Mouse (Mus musculus): ENCODE results near the gene Galns. TPM values are rescaled to one million over a fixed set of nuclear protein-coding genes. Genes with fewer than 3 reads are reported as not detected.

Galns gene
- polyA plus RNA-seq, 1 experiment from 2014 or later = 4.5 TPM

DNA sequence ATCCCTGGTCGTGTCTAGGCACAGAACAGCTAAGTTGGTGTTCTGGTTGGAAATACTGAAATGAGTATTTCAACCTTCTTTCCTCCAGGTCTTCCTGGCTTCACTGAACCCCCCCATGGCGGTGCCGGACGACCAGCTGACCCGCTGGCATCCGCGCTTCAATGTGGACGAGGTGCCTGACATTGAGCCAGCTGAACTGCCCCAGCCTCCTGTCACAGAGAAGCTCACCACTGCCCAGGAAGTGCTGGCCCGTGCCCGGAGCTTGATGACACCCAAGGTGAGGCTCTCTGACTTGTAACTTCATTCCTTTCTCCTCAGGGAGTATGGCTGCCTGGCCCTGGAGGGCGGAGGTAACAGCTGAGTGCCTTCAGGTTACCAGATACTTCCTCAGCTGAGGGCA lies 40.1 kb downstream of the Galns start:
- no peak overlapping the region for H3K4me3 ChIP-seq (ENCODE audit: low read depth, low read length)
- ATAC-seq (replicated peaks; ENCODE audit: low FRiP score) (no peak), DNase-seq (ENCODE audit: low spot score) (no peak)
- 93% methylated on average over 11 of the region's 11 CpGs for whole genome bisulfite sequencing
- H3K36me3 ChIP-seq (ENCODE audit: control insufficient read depth, insufficient read depth, low read length) = peaks cover 24% of the 10 kb centered on the region
- no peak overlapping the region for H3K27ac ChIP-seq (ENCODE audit: low read depth, low read length)
- no peaks in the 10 kb centered on the region for H3K27me3 ChIP-seq (ENCODE audit: control insufficient read depth, insufficient read depth, low read length)
- H3K9me3 ChIP-seq (ENCODE audit: control insufficient read depth, low read length) = no peaks in the 10 kb centered on the region
- H3K9ac ChIP-seq (ENCODE audit: low read length) = no peak overlapping the region
- peaks cover 26% of the 10 kb centered on the region; the same call in 1 of the 2 replicates for H3K4me1 ChIP-seq (replicated peaks; ENCODE audit: control insufficient read depth, insufficient read depth, low read length)
- H3K4me2 ChIP-seq (ENCODE audit: low read depth, low read length, severe bottlenecking) = no peak overlapping the region

DNA sequence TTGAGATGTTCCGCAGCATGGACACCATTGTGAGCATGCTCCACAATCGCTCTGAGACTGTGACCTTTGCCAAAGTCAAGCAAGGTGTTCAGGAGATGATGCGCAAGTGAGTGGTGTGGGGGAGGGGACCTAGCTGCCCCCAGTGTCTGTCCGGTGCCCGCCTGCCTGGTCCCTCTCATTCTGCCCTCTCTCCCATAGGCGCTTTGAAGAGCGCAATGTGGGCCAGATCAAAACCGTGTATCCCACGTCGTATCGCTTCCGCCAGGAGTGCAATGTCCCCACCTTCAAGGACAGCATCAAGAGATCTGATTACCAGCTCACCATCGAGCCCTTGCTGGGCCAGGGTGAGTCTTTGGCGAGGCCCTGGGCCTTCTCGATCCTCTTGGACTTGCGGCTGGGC lies 41.3 kb downstream of the Galns start:
- no peaks in the 10 kb centered on the region for H3K27me3 ChIP-seq (ENCODE audit: control insufficient read depth, insufficient read depth, low read length)
- 0 out of 2 replicates have a peak overlapping the region, but pooled peaks have one; percentile 88 for H3K4me2 ChIP-seq (ENCODE audit: low read depth, low read length, severe bottlenecking)
- 96% methylated on average over 16 of the region's 16 CpGs for WGBS
- DNase-seq (ENCODE audit: low spot score) (no peak), ATAC-seq (replicated peaks; ENCODE audit: low FRiP score) (no peak)
- H3K9me3 ChIP-seq (ENCODE audit: control insufficient read depth, low read length) = no peaks in the 10 kb centered on the region
- peaks cover 24% of the 10 kb centered on the region for H3K36me3 ChIP-seq (ENCODE audit: control insufficient read depth, insufficient read depth, low read length)
- H3K4me1 ChIP-seq (replicated peaks; ENCODE audit: control insufficient read depth, insufficient read depth, low read length) = peaks cover 20% of the 10 kb centered on the region; the same call in 1 of the 2 replicates
- no peak overlapping the region for H3K4me3 ChIP-seq (ENCODE audit: low read depth, low read length)
- no peak overlapping the region for H3K27ac ChIP-seq (ENCODE audit: low read depth, low read length)
- H3K9ac ChIP-seq (ENCODE audit: low read length) = no peak overlapping the region

DNA sequence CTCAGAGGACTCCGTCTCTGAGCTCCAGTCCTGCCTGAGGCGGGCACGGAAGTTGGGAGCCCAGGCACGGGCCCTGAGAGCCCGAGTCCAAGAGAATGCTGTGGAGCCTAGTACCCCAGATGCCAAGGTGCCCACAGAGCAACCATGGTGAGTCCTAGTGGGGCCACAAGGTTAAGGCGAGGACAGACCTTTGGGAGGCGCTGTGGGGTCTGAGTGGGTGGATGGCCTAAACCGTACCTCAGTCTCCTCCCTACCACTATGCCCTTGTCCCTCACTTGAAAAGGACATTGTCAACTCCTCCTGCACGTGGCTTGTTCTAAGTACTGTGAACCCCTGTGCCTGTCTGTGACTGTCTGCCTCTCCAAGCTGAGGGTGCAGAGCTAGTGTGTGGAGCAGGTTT lies 41.9 kb downstream of the Galns start:
- Histone ChIP-seq H3K9ac (ENCODE audit: low read length) (peak overlapping the region; percentile 94), H3K9me3 (ENCODE audit: control insufficient read depth, low read length) (no peaks in the 10 kb centered on the region), H3K27me3 (ENCODE audit: control insufficient read depth, insufficient read depth, low read length) (no peaks in the 10 kb centered on the region), H3K4me2 (ENCODE audit: low read depth, low read length, severe bottlenecking) (peak overlapping the region; percentile 88), H3K4me1 (replicated peaks; ENCODE audit: control insufficient read depth, insufficient read depth, low read length) (peaks cover 17% of the 10 kb centered on the region; the same call in 1 of the 2 replicates), H3K27ac (ENCODE audit: low read depth, low read length) (no peak overlapping the region), H3K4me3 (ENCODE audit: low read depth, low read length) (peak overlapping the region; percentile 83), H3K36me3 (ENCODE audit: control insufficient read depth, insufficient read depth, low read length) (peaks cover 24% of the 10 kb centered on the region)
- no peak for ATAC-seq (replicated peaks; ENCODE audit: low FRiP score)
- DNase-seq (ENCODE audit: low spot score) = no peak
- WGBS = 67% methylated on average over 9 of the region's 9 CpGs

DNA sequence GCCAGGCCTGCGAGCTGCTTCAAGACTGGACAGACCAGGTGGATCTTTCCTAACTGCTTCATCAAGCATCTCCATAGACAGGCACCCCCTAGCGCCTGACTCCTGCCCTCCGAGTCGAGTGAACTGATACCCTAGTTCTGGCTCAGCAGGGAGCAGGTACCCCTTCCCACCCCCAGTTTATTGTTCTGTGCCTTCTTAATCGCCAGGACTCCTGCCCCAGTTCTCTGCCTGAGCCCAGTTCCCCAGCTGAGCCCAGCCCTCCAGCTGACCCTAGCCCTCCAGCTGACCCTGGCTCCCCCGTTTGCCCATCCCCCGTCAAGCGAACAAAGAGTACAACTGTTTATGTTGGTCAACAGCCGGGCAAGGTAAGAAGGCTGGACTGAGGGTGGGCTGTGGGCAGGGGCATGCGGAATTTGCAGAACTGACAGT lies 42.4 kb downstream of the Galns start:
- WGBS = 8% methylated on average over 10 of the region's 10 CpGs
- no peak overlapping the region for H3K27ac ChIP-seq (ENCODE audit: low read depth, low read length)
- H3K9me3 ChIP-seq (ENCODE audit: control insufficient read depth, low read length) = no peaks in the 10 kb centered on the region
- peak overlapping the region; percentile 83 for H3K4me3 ChIP-seq (ENCODE audit: low read depth, low read length)
- peaks cover 24% of the 10 kb centered on the region for H3K36me3 ChIP-seq (ENCODE audit: control insufficient read depth, insufficient read depth, low read length)
- peaks cover 17% of the 10 kb centered on the region; the same call in 1 of the 2 replicates for H3K4me1 ChIP-seq (replicated peaks; ENCODE audit: control insufficient read depth, insufficient read depth, low read length)
- peak overlapping the region; percentile 94 for H3K9ac ChIP-seq (ENCODE audit: low read length)
- peak overlapping the region; percentile 88 for H3K4me2 ChIP-seq (ENCODE audit: low read depth, low read length, severe bottlenecking)
- DNase-seq (ENCODE audit: low spot score) (no peak), ATAC-seq (replicated peaks; ENCODE audit: low FRiP score) (no peak)
- H3K27me3 ChIP-seq (ENCODE audit: control insufficient read depth, insufficient read depth, low read length) = no peaks in the 10 kb centered on the region

DNA sequence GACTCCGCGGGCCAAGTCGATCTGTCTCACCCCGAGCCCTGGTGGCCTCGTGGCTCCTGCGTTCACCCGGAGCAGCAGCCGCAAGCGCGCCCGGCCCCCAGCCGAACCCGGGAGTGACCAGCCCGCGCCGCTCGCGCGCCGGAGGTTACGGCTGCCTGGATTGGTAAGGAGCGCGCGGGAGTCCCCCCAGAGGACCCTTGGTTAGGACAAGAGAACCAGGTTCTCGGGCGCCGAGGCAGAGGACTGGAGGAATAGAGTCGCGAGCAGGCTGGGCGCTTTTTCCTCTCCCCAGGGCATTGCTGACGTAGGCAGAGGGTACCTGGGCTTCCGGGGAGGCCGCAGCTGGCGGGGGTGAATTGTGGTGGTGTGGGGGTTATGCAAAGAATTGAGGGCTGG lies 43.2 kb downstream of the Galns start:
- H3K9me3 ChIP-seq (ENCODE audit: control insufficient read depth, low read length) = no peaks in the 10 kb centered on the region
- peak overlapping the region; percentile 85 for H3K27ac ChIP-seq (ENCODE audit: low read depth, low read length)
- peaks cover 17% of the 10 kb centered on the region; the same call in 1 of the 2 replicates for H3K4me1 ChIP-seq (replicated peaks; ENCODE audit: control insufficient read depth, insufficient read depth, low read length)
- peak overlapping the region; percentile 94 for H3K9ac ChIP-seq (ENCODE audit: low read length)
- DNase-seq (ENCODE audit: low spot score) = no peak
- WGBS = under 1% methylated on average over 34 of the region's 34 CpGs
- no peaks in the 10 kb centered on the region for H3K27me3 ChIP-seq (ENCODE audit: control insufficient read depth, insufficient read depth, low read length)
- H3K4me2 ChIP-seq (ENCODE audit: low read depth, low read length, severe bottlenecking) = peak overlapping the region; percentile 88
- ATAC-seq (replicated peaks; ENCODE audit: low FRiP score) = peak; percentile 60
- H3K4me3 ChIP-seq (ENCODE audit: low read depth, low read length) = peak overlapping the region; percentile 83
- peaks cover 24% of the 10 kb centered on the region for H3K36me3 ChIP-seq (ENCODE audit: control insufficient read depth, insufficient read depth, low read length)

DNA sequence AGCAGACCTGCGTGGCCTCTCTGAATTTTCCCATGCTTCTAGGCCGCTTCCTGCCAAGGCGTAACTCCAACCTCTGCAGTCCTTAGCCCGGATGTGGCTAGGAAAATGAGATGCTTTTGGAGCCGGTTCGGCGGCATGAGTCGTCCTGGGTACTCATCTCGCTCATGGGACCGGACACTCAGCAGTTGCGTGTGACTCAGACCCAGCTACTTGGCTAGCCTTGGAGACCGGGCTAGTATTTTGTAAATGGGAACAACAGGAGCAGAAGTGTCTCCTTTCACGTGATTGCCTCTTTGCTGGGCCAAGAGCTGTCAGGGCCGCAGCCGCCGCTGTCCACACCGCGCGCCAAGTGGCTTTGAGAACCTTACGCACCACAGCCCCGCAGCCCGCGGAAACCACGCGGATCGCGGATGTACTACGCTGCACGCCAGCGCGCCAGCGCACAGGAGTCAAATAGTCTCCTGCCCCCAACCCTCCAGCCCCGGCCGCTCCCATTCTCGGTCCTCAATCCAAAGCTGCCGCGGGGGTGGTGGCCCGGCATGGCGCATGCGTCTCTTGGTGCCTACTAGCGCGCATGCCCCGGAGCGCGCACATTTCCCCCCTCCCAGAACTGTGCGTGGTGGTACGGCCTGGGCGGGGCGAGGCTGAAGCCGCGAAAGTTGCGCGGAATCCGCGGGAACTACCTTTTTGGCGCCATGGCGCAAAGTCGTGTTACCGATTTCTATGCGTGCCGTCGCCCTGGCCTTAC lies 43.7 kb downstream of the Galns start, which contains the start of gene Cdt1:
Gene Cdt1 (plus strand): TSS at position 655 of the 748 bp plus-strand sequence.
- Histone ChIP-seq H3K9me3 (ENCODE audit: control insufficient read depth, low read length) (no peaks in the 10 kb centered on the region), H3K27me3 (ENCODE audit: control insufficient read depth, insufficient read depth, low read length) (no peaks in the 10 kb centered on the region), H3K27ac (ENCODE audit: low read depth, low read length) (peak within 1 kb of the TSS; percentile 85), H3K4me3 (ENCODE audit: low read depth, low read length) (peak within 1 kb of the TSS; percentile 83), H3K36me3 (ENCODE audit: control insufficient read depth, insufficient read depth, low read length) (peaks cover 24% of the 10 kb centered on the region), H3K4me2 (ENCODE audit: low read depth, low read length, severe bottlenecking) (peak within 1 kb of the TSS; percentile 88), H3K9ac (ENCODE audit: low read length) (peak within 1 kb of the TSS; percentile 94), H3K4me1 (replicated peaks; ENCODE audit: control insufficient read depth, insufficient read depth, low read length) (peaks cover 14% of the 10 kb centered on the region; the same call in 1 of the 2 replicates)
- DNase-seq (ENCODE audit: low spot score) (peak; percentile 98), ATAC-seq (replicated peaks; ENCODE audit: low FRiP score) (peak; percentile 93)
- WGBS = under 1% methylated on average over 62 of the region's 62 CpGs

DNA sequence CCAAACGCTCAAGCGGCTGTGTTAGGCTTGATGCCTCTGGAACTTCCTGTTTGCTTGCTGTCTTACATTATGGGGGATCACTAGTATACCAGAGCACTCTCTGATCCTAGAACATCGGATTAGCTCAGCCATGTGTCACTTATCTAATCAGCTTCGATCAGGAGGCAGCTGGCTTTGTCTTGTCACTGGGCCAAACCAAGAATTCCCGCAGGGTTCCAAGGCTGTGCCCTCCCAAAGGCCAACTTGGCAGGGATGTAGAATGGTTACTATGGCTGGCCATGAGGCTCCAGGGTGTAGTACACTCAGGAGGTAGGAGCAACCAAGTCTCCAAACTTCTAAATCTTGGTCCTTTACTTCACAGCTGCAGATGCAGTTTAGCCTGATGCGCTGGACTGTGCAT lies 44.5 kb downstream of the Galns start:
- DNase-seq (ENCODE audit: low spot score) (no peak), ATAC-seq (replicated peaks; ENCODE audit: low FRiP score) (no peak)
- Histone ChIP-seq H3K9ac (ENCODE audit: low read length) (peak overlapping the region; percentile 94), H3K9me3 (ENCODE audit: control insufficient read depth, low read length) (no peaks in the 10 kb centered on the region), H3K27ac (ENCODE audit: low read depth, low read length) (peak overlapping the region; percentile 81), H3K4me1 (replicated peaks; ENCODE audit: control insufficient read depth, insufficient read depth, low read length) (peaks cover 14% of the 10 kb centered on the region; the same call in 1 of the 2 replicates), H3K36me3 (ENCODE audit: control insufficient read depth, insufficient read depth, low read length) (peaks cover 17% of the 10 kb centered on the region), H3K27me3 (ENCODE audit: control insufficient read depth, insufficient read depth, low read length) (no peaks in the 10 kb centered on the region), H3K4me2 (ENCODE audit: low read depth, low read length, severe bottlenecking) (peak overlapping the region; percentile 88), H3K4me3 (ENCODE audit: low read depth, low read length) (peak overlapping the region; percentile 83)
- 28% methylated on average over 6 of the region's 6 CpGs for WGBS

DNA sequence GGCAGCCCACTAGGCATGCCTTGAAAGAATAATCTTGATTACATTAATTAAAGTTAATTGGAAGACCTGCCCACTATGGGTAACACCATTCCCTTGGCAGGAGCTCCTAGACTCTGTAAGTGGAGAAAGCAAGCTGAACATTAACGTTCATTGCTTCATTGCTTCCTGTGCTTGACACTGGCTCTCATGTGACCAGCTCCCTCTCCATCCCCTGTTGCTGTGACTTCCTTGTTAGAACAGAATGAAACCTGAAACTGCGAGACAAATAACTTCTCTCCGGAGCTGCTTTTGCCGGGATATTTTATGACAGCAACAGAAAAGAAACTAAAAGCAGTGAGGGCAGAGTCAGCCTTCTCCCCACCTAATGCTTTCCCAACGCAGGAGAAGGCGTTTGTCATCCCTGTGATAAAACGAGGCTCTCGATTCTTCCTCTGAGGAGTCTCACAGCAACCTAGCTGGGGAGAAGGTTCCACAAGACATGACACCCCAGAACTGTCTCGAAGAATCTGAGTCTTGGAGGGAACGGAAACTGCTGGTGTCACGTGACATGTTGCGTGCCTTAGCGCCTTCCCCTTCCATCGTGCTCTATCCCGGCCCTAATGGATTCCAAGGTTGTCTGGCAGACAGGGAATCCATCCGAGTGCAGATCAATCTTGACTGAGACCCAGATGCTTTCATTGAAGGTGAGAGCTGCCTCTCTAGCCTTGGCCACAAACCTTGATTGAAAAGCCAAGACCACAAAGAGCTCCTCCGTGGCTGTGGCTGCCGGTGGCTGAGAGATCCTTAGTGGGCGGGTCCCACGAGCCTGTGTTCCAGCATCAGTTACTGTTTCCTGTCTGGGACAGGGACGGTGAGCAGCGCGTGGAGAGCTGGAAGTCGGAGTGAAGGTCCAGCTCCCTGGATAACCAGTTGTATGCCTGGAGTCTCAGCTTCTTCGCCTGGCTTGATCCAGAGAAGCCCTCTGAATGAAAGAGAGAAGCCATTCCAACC lies 46.6 kb downstream of the Galns start:
- 89% methylated on average over 25 of the region's 25 CpGs for WGBS
- Histone ChIP-seq H3K9ac (ENCODE audit: low read length) (no peak overlapping the region), H3K36me3 (ENCODE audit: control insufficient read depth, insufficient read depth, low read length) (no peaks in the 10 kb centered on the region), H3K27me3 (ENCODE audit: control insufficient read depth, insufficient read depth, low read length) (no peaks in the 10 kb centered on the region), H3K9me3 (ENCODE audit: control insufficient read depth, low read length) (no peaks in the 10 kb centered on the region), H3K4me3 (ENCODE audit: low read depth, low read length) (no peak overlapping the region), H3K27ac (ENCODE audit: low read depth, low read length) (no peak overlapping the region), H3K4me2 (ENCODE audit: low read depth, low read length, severe bottlenecking) (no peak overlapping the region), H3K4me1 (replicated peaks; ENCODE audit: control insufficient read depth, insufficient read depth, low read length) (peaks cover 12% of the 10 kb centered on the region; the same call in 1 of the 2 replicates)
- no peak for ATAC-seq (replicated peaks; ENCODE audit: low FRiP score)
- no peak for DNase-seq (ENCODE audit: low spot score)

Measured in forebrain, embryonic 11.5 days (tissue).